Mouse (Mus musculus): ENCODE results near the gene Slc35b3. TPM values are rescaled to one million over a fixed set of nuclear protein-coding genes. Genes with fewer than 3 reads are reported as not detected.

Slc35b3 gene
- polyA plus RNA-seq, 1 experiment = 20.6 TPM

DNA sequence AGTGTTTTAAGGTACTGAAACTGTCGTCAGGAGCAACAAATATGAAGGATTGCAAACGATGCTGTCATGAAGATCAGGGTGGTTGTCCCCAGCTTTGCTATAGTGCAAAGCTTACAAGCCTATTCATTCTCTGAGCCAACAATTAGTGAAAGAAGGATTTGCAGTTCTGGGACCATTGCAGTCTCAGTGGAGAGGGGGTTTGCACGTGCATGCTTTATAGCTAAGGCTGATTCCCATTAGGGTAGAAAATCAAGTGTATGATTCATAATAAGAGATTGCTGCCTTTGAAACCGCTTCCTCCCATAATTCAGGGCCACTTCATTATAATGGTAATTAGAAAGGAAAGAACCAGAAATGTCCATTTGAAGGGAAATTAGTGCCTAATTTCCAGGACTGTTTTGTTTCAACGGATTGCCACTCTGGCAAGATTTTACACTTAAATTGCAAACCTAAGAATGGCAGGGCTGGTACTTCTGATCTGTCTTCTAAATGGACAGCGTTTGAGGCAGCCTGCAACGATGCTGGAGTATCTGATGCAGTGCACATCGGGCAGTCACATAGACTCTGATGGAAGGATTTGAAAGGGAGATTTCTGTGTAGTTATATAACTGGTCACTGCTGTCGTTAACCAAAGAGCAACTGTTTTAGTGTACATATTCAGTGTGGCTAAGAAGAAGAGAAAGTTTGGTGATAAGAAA lies 42.3 kb downstream of the Slc35b3 start:
- H3K4me1 ChIP-seq (ENCODE audit: control insufficient read depth, insufficient read depth, low read length) = no peaks in the 10 kb centered on the region
- 74% methylated on average over 9 of the region's 9 CpGs for WGBS
- DNase-seq = no peak
- no peak overlapping the region for H3K4me3 ChIP-seq (replicated peaks; ENCODE audit: extremely low read depth, low read depth, low read length)
- TF ChIP-seq POLR2A (IDR thresholded peaks at IDR 0.05; ENCODE audit: borderline replicate concordance, extremely low read depth, low read depth, low read length) = no peak
- no peak for TF ChIP-seq CTCF (IDR thresholded peaks at IDR 0.05; ENCODE audit: insufficient read depth, low read length)

DNA sequence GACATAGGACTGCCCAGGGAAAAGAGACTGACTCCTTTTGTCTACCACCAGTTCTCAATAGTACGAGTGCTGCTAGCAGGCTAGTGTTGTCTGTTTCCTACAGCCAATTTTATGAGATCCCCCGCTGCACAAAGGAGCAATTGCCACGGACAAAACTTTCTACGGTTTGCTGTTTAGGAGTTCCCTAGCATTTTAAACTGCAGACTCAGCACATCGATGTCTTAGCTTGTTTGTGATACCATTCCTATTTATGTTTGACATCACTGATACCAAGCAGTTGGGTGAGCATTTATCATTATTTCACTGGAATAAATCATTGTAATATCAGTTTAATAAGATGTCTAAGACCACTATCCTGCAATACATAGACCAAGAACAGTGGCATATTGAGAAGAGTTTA lies 43.1 kb downstream of the Slc35b3 start:
- Histone ChIP-seq H3K4me3 (replicated peaks; ENCODE audit: extremely low read depth, low read depth, low read length) (no peak overlapping the region), H3K4me1 (ENCODE audit: control insufficient read depth, insufficient read depth, low read length) (no peaks in the 10 kb centered on the region)
- DNase-seq = no peak
- TF ChIP-seq POLR2A (IDR thresholded peaks at IDR 0.05; ENCODE audit: borderline replicate concordance, extremely low read depth, low read depth, low read length) = no peak
- no peak for TF ChIP-seq CTCF (IDR thresholded peaks at IDR 0.05; ENCODE audit: insufficient read depth, low read length)
- 86% methylated on average over 5 of the region's 5 CpGs for WGBS

DNA sequence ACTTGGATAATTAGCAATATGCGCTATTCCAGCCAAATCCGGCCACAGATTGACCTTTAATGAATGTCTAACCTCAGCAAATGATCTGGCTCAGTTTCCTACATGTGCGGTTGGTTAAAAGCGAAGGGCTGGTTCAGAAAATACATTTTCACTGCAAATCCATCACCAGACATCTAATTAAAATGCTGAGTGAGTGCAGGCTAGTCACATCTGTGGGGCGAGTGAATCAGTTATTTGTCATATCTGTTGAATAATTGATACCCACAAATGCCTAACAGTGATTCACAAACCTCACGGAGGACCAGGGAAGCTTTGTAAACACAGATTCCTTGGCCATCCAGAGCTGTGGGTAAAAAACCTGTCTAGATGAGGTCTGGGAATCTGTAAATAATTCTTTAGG lies 45.9 kb downstream of the Slc35b3 start:
- TF ChIP-seq POLR2A (IDR thresholded peaks at IDR 0.05; ENCODE audit: borderline replicate concordance, extremely low read depth, low read depth, low read length) (no peak), CTCF (IDR thresholded peaks at IDR 0.05; ENCODE audit: insufficient read depth, low read length) (no peak)
- Histone ChIP-seq H3K4me1 (ENCODE audit: control insufficient read depth, insufficient read depth, low read length) (no peaks in the 10 kb centered on the region), H3K4me3 (replicated peaks; ENCODE audit: extremely low read depth, low read depth, low read length) (no peak overlapping the region)
- no peak for DNase-seq
- WGBS = 74% methylated on average over 6 of the region's 6 CpGs

DNA sequence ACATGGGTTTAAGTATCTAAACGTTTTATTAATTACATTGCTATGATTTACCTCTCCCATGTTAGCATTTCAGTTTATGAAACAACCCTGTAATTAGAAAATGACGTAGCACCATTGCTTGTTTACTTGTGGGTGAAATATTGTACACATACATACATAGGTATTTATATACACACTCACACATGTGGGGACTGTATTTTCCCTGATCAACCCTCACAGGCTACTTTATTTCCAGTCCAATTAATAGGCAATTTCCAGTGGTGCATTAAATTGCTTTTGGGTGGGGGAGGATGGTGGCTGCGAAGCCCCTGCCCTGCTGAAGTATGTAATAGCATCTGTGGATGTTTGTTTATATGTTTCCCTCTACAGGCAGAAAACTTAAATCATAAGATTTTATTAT lies 68.3 kb downstream of the Slc35b3 start:
- DNase-seq = no peak
- Histone ChIP-seq H3K4me3 (replicated peaks; ENCODE audit: extremely low read depth, low read depth, low read length) (no peak overlapping the region), H3K4me1 (ENCODE audit: control insufficient read depth, insufficient read depth, low read length) (no peaks in the 10 kb centered on the region)
- 68% methylated on average over 3 of the region's 3 CpGs for WGBS
- TF ChIP-seq POLR2A (IDR thresholded peaks at IDR 0.05; ENCODE audit: borderline replicate concordance, extremely low read depth, low read depth, low read length) = no peak
- TF ChIP-seq CTCF (IDR thresholded peaks at IDR 0.05; ENCODE audit: insufficient read depth, low read length) = no peak

Data from lung, adult 2 months (tissue).